Mouse (Mus musculus) gastrocnemius, adult 18-20 months (tissue): ENCODE results near the gene Tspan32. TPM values are rescaled to one million over a fixed set of nuclear protein-coding genes. Genes with fewer than 3 reads are reported as not detected.

Experiments used
- DNase-seq: peaks from one replicate; pipeline ENCODE4 v3.0.0; 2021; ENCODE audit warnings: low spot score
- long read RNA-seq, 2 experiments: library from polyadenylated mRNA; stranded (forward); transcript quantifications; one replicate each; pipeline ENCODE4 v2.0.0; 2021
- total RNA-seq, 2 experiments: library from RNA; stranded (reverse); gene quantifications; 2 replicates each; pipeline ENCODE4 v1.2.3; 2021

The Tspan32 gene
- under 1 TPM in 1 of 2 experiments, not detected in 1; 0.40 TPM for total RNA-seq
- long read RNA-seq, experiment 1, partial matches to known transcripts, result 0 of 1 reads
- long read RNA-seq, experiment 1, other reads (novel, unspliced or antisense), result 0 of 1 reads
- long read RNA-seq, experiment 2, result 0 reads

- no peak for DNase-seq
Observed at GRCm38 (mm10) chr7:143004727-143005343, at the start of gene Tspan32. TSS of gene Tspan32 (plus strand) at chr7:143005046.

DNA sequence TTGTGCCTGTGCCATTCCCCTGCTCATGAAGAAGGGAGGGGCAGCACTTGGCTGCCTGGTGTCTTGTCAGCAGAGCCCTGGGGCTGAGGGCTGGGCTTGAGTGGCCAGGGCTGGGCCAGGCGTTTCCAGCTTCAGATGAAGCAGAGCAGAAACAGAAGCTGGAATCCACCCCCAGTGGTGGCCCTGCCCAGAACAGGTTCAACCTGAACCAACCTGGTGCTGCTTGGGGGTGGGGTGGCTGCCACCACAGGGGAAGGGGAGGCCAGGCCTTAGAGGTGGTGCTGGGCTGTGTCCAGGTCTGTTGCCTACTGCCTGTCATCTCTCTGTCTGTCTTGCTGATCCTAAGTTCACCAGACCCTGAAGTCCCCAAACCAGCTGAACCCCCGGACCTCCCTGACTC is 48.8 kb upstream of the Tspan32 start:
- no peak for DNase-seq

- no peak for DNase-seq
Observed at GRCm38 (mm10) chr7:142958817-142959216, 46.0 kb upstream of the Tspan32 start.

GRCm38 (mm10) chr7:142959752-142960151 is 45.1 kb upstream of the Tspan32 start:
- no peak for DNase-seq

DNA sequence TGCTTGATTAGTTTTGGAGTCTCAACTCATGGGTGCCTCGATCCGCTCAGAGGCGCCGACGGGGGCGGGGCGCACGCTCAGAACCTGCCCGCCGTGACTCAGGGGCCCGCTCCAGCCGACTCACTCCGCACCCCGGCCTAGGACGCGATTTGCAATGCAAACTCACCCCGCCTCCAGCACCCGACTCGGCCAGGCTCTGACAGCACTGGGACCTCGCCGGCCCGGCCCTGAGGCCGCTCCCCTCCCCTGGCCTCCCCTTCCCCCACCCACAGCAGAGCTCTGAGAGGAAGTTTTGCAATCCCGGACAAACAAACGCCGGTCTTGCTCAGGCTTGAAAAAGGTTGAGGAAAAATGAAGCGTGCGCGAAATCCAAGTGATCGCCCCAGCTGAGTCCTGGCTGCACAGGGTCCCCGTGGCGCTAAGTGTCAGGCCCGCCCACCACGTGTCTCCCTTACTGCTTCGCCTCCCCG is 37.4 kb upstream of the Tspan32 start:
- DNase-seq, result no peak

- no peak for DNase-seq
Observed at GRCm38 (mm10) chr7:142967884-142968808, 36.7 kb upstream of the Tspan32 start.

DNA sequence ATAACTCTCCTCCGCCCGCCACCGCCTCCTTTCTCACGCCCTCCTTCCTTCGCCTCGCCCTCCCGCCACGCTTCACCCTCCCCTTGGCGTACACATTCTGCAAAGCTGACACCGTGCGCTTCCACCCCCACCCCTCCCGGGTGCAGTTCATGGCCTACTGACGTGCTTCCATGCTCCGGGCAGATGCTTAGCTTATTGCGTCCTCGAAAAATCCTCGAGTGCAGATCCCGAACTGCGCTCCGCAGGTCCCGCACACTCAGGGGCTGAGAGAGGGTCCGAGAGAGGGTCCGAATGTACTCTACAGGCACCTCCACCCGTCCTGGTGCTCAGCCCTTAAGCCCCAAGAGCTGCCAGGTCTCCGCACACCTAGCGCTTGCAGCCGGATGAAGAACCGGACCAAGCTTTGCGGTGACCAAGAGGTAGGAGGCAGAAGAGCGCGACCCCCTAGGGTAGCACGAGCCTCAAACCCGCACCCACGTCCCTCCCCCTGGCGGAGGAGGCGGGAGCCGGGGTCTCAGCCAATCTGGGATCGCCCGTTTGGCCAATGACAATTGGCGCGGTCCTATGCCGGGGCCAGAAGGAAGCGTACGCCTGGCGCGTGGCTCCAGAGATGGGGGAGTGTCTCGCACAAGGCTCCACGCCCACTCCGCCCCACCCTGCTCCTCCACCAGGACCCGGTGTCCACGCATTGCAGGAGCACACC is 35.9 kb upstream of the Tspan32 start, which contains the start of gene Ascl2:
TSS of gene Ascl2 (minus strand) at position 456 of the 703 bp plus-strand sequence.
- no peak for DNase-seq

GRCm38 (mm10) chr7:142981908-142982307 is 22.9 kb upstream of the Tspan32 start:
- no peak for DNase-seq

DNA sequence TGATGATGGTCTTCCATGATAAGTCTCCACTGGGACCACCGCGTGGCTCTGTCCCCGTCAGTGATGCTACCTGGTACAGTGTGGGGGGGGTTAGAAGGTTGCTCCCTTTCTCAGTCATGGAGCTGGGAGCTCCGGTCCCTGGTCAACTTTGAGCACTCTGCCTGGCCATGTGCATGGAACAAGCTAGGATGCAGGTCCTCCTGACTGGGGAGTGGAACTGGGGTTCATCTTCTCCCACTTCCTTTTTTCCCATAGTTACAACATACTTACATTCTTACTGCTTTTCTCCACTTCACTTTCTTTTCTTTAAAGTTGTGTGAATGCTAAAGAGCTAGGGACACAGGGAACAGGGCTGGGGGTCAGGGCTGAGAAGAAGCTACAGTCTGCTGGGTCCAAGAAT is 19.7 kb upstream of the Tspan32 start:
- DNase-seq, result no peak

DNA sequence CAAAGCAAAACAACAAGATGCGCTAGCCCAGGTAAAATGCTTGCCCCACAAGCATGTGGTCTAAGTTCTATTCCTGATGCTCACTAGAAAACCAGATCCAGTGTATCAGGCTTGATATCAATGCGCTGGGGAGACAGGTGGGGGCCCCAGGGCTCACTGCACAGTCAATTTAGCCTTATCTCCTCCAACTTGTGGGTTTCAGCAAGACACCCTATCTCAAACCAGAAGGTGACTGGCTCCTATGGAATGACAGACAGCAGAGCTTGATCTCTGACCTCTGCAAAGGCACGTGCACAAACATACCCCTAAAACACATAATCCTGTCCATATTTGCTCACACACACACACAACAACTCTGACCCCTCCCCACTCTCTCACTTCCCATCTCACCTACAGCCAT is 17.1 kb upstream of the Tspan32 start:
- DNase-seq, result no peak

DNA sequence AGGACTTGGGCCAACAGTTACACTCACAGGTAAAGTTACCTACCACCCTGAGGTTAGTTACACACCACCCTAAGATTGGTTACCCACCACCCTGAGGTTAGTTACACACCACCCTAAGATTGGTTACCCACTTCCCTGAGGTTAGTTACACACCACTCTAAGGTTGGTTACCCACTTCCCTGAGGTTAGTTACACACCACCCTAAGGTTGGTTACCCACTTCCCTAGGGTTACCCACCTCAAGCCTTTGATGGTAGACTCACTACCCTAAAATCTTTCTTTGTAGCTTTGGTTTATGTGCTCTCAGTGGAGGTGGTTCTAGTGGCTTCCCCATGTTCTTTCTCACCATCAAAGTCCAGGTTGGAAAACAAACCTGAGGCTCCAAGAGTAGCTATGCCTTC is 9.8 kb upstream of the Tspan32 start:
- DNase-seq, result no peak

GRCm38 (mm10) chr7:142995630-142996338 is 9.1 kb upstream of the Tspan32 start:
- no peak for DNase-seq

GRCm38 (mm10) chr7:142996998-142997397 is 7.8 kb upstream of the Tspan32 start:
- DNase-seq, result no peak

- DNase-seq, result no peak
Observed at GRCm38 (mm10) chr7:142997403-142998150, 7.3 kb upstream of the Tspan32 start.

DNA sequence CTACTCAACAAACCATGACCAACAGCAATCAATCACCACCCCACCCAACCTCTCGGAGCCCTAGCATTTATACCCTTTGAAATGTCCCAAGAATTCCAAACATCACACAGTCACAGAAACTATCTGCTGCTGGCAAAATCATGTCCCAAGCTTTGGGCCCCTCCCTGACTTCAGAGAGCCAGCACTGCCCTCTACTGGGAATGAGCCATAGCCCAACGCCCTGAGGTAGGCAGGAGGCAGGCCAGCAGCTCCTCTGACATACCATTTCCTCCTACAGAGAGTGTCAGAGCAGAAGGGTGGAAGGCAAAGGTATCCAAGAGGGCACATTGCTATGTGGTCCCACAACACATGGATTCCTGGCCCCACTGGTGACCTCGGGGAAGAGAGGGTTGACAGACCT is 2.2 kb upstream of the Tspan32 start:
- no peak for DNase-seq

GRCm38 (mm10) chr7:143005344-143006096 is 674 bp downstream of the Tspan32 start:
- no peak for DNase-seq

DNA sequence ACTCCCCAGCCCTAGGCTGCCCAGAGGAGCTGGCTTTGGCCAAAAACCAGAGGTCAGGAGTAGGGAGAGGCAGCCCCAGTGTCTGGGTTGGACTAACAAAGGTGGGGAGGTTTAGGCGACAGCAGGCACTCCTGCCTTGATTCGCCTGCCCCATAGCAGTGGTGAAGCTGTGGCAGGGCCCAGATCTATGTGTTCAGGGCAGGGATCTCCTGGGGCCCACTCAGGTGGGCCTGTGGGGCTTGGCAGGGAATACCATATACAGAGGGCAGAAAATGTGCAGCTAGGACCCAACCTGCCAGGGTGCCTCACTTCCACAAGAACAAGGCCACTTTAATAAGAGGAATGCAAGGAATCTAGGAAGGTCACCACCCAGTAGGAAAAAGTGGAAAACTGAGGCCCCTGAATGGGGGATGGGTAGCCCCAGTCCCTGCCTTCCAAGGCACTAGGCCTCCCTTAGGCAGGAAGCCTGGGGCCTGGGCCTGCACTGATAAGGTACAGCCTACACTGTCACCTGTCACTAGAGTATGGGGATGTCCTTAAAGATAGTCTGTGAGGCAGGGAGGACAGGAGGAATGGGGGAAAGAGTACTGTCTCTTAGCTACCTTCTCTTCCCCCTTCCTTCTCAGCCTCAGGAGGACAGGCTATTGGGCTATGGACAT is 1.4 kb downstream of the Tspan32 start:
- no peak for DNase-seq

DNA sequence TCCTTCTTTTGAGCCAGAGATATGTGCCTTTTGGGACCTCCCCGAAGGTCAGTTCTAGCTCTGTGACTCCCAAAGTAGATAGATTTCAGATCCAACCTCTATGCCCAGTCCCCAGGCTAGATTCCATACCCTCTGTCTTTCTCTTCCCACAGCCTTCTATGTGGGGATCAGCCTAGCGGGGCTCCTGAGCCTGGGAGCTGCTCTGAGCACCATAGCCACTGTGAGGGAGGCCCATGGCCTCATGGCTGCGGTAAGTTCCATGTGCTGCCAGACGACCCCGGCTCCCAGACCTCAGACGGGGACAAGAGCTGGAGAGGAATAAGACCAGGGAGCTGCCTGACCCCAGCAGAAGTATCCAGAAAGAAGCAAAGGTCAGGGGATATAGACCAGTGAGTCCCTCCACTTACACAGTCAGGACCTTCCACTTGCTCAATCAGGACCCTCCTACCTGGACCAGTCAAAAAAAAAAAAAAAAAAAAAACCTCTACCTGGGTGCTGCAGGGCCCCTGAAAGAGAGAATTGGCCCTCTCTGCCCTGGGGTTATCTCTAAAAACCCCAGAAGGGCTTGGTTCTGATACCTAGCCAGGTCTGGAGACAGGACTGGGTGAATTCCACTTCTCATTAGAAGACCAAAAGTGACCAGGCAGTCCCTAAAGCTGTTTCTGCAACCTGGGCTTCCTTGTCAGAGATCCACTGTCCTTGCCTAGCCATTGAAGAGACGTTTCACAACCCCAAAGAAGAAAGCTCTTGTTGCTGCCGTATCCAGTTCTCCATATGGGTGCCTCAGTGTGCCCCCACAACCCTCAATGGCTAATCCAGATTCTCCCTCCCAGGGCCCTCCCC is 2.1 kb downstream of the Tspan32 start:
- no peak for DNase-seq
